Mouse (Mus musculus): ENCODE measurements at regions not wholly inside any gene's neighbourhood (a gene's known extent, or its start where the extent isn't known, plus 50 kb on each side); places are given as distances from the start of the nearest gene placed in this dataset.

- TF ChIP-seq CTCF (conservative IDR thresholded peaks at IDR 0.05; ENCODE audit: insufficient read depth, insufficient read length, low read depth, low read length) (no peak), POLR2A (IDR thresholded peaks at IDR 0.05; ENCODE audit: low read depth, low read length) (no peak)
Measured at GRCm38 (mm10) chr6:109159561-109159960, 331.1 kb downstream of the Edem1 start.

All from kidney, adult 2 months (tissue).